Mouse (Mus musculus) forebrain, embryonic 10.5 days (tissue): ENCODE data around the gene 4930469K13Rik. TPM values are rescaled to one million over a fixed set of nuclear protein-coding genes. Genes with fewer than 3 reads are reported as not detected.

Experiments
- DNase-seq: peaks from one replicate; pipeline ENCODE4 v3.0.0-alpha.2; 2017; ENCODE audit warnings: low spot score; ENCODE audit errors: extremely low spot score
- H3K27ac ChIP-seq: fragments of 300-500 bp; sonication (generic); 2 replicates; pipeline ENCODE4 v1.5.1; 2016; ENCODE audit warnings: mild to moderate bottlenecking
- H3K27me3 ChIP-seq: fragments of 300-500 bp; sonication (generic); 2 replicates; pipeline ENCODE4 v1.6.1; 2016; ENCODE audit warnings: mild to moderate bottlenecking; ENCODE audit not compliant: poor library complexity, severe bottlenecking
- H3K36me3 ChIP-seq: fragments of 300-500 bp; sonication (generic); replicated peaks from 2 replicates; pipeline ENCODE4 v1.6.1; 2016; ENCODE audit warnings: mild to moderate bottlenecking, moderate library complexity
- H3K4me1 ChIP-seq: fragments of 300-500 bp; sonication (generic); 2 replicates; pipeline ENCODE4 v1.6.1; 2016
- H3K4me3 ChIP-seq: fragments of 300-500 bp; sonication (generic); 2 replicates; pipeline ENCODE4 v1.5.1; 2016; ENCODE audit warnings: mild to moderate bottlenecking, moderate library complexity
- H3K9me3 ChIP-seq: fragments of 300-500 bp; sonication (generic); 2 replicates; pipeline ENCODE4 v1.6.1; 2016; ENCODE audit warnings: mild to moderate bottlenecking, moderate library complexity
- WGBS: fragments of 180-500 bp; shearing (Covaris S2); methylation state at CpG from one replicate; pipeline ENCODE4 v1.1.7; 2016; 5-methylcytosine and 5-hydroxymethylcytosine counted together
- polyA plus RNA-seq: library from polyadenylated mRNA; unstranded; fragments of >200 nt; fragmentation: Nextera tagmentation; extraction: Ambion mirVana; gene quantifications from 2 replicates; pipeline ENCODE4 v1.2.1, GENCODE M21; 2016

4930469K13Rik gene
- polyA plus RNA-seq, 1 experiment from 2014 or later = not detected

GRCm38 (mm10) chr11:34112781-34113380 is 14.5 kb upstream of the 4930469K13Rik start:
- H3K9me3 ChIP-seq = no peaks in the 10 kb centered on the region
- H3K27me3 ChIP-seq = no peaks in the 10 kb centered on the region
- DNase-seq = no peak
- no peak overlapping the region for H3K4me3 ChIP-seq
- H3K36me3 ChIP-seq = no peaks in the 10 kb centered on the region
- H3K4me1 ChIP-seq = peaks cover 19% of the 10 kb centered on the region
- H3K27ac ChIP-seq = no peak overlapping the region
- 36% methylated on average over 4 of the region's 4 CpGs for WGBS

GRCm38 (mm10) chr11:34111940-34112339 is 13.6 kb upstream of the 4930469K13Rik start:
- WGBS = 78% methylated on average over 7 of the region's 7 CpGs
- DNase-seq = no peak
- H3K27ac ChIP-seq = no peak overlapping the region

GRCm38 (mm10) chr11:34109260-34109659 is 10.9 kb upstream of the 4930469K13Rik start:
- no peak overlapping the region for H3K27ac ChIP-seq
- H3K36me3 ChIP-seq = no peaks in the 10 kb centered on the region
- WGBS = 100% methylated on average over 1 of the region's 1 CpGs
- no peaks in the 10 kb centered on the region for H3K9me3 ChIP-seq
- peaks cover 19% of the 10 kb centered on the region for H3K4me1 ChIP-seq
- H3K27me3 ChIP-seq = no peaks in the 10 kb centered on the region
- no peak overlapping the region for H3K4me3 ChIP-seq
- no peak for DNase-seq

More at GRCm38 (mm10) chr11:34111940-34112339, 13.6 kb upstream of the 4930469K13Rik start:
- Histone ChIP-seq H3K27me3 (no peaks in the 10 kb centered on the region), H3K4me1 (peaks cover 19% of the 10 kb centered on the region), H3K4me3 (no peak overlapping the region), H3K36me3 (no peaks in the 10 kb centered on the region), H3K9me3 (no peaks in the 10 kb centered on the region)

- Histone ChIP-seq H3K36me3 (no peaks in the 10 kb centered on the region), H3K27me3 (no peaks in the 10 kb centered on the region), H3K27ac (no peak overlapping the region), H3K4me3 (no peak overlapping the region), H3K4me1 (no peaks in the 10 kb centered on the region), H3K9me3 (no peaks in the 10 kb centered on the region)
- no peak for DNase-seq
- 43% methylated on average over 1 of the region's 1 CpGs for WGBS
Measured at GRCm38 (mm10) chr11:34104919-34105318, 6.6 kb upstream of the 4930469K13Rik start.

GRCm38 (mm10) chr11:34101827-34102226 is 3.5 kb upstream of the 4930469K13Rik start:
- no peaks in the 10 kb centered on the region for H3K36me3 ChIP-seq
- WGBS = 89% methylated on average over 4 of the region's 4 CpGs
- DNase-seq = no peak

GRCm38 (mm10) chr11:34087064-34087463 is 11.3 kb downstream of the 4930469K13Rik start:
- H3K4me3 ChIP-seq = no peak overlapping the region
- no peaks in the 10 kb centered on the region for H3K9me3 ChIP-seq
- WGBS = 76% methylated on average over 3 of the region's 3 CpGs
- H3K27me3 ChIP-seq = no peaks in the 10 kb centered on the region
- no peak overlapping the region for H3K27ac ChIP-seq
- H3K36me3 ChIP-seq = no peaks in the 10 kb centered on the region
- H3K4me1 ChIP-seq = no peaks in the 10 kb centered on the region
- DNase-seq = no peak

More at GRCm38 (mm10) chr11:34101827-34102226, 3.5 kb upstream of the 4930469K13Rik start:
- no peak overlapping the region for H3K4me3 ChIP-seq
- no peaks in the 10 kb centered on the region for H3K27me3 ChIP-seq
- no peaks in the 10 kb centered on the region for H3K9me3 ChIP-seq
- H3K27ac ChIP-seq = no peak overlapping the region
- no peaks in the 10 kb centered on the region for H3K4me1 ChIP-seq

- H3K27ac ChIP-seq = no peak overlapping the region
- H3K4me1 ChIP-seq = peaks cover 1% of the 10 kb centered on the region; the same call in 1 of the 2 replicates
- DNase-seq = no peak
- no peaks in the 10 kb centered on the region for H3K9me3 ChIP-seq
- WGBS = 88% methylated on average over 8 of the region's 8 CpGs
- no peaks in the 10 kb centered on the region for H3K27me3 ChIP-seq
- no peak overlapping the region for H3K4me3 ChIP-seq
- no peaks in the 10 kb centered on the region for H3K36me3 ChIP-seq
Measured at GRCm38 (mm10) chr11:34086164-34086751, 12.1 kb downstream of the 4930469K13Rik start.

GRCm38 (mm10) chr11:34084639-34085038 is 13.7 kb downstream of the 4930469K13Rik start:
- Histone ChIP-seq H3K9me3 (no peaks in the 10 kb centered on the region), H3K4me1 (peaks cover 14% of the 10 kb centered on the region), H3K36me3 (no peaks in the 10 kb centered on the region), H3K4me3 (no peak overlapping the region), H3K27me3 (no peaks in the 10 kb centered on the region), H3K27ac (no peak overlapping the region)
- WGBS = 74% methylated on average over 2 of the region's 2 CpGs
- no peak for DNase-seq

GRCm38 (mm10) chr11:34083795-34084194 is 14.6 kb downstream of the 4930469K13Rik start:
- Histone ChIP-seq H3K27me3 (no peaks in the 10 kb centered on the region), H3K27ac (no peak overlapping the region), H3K4me3 (no peak overlapping the region), H3K9me3 (no peaks in the 10 kb centered on the region), H3K4me1 (peaks cover 14% of the 10 kb centered on the region), H3K36me3 (no peaks in the 10 kb centered on the region)
- DNase-seq = no peak
- WGBS = 83% methylated on average over 7 of the region's 7 CpGs

GRCm38 (mm10) chr11:34079542-34080464 is 18.6 kb downstream of the 4930469K13Rik start:
- no peaks in the 10 kb centered on the region for H3K36me3 ChIP-seq
- no peak overlapping the region for H3K27ac ChIP-seq
- H3K4me3 ChIP-seq = no peak overlapping the region
- no peaks in the 10 kb centered on the region for H3K9me3 ChIP-seq
- WGBS = 76% methylated on average over 6 of the region's 6 CpGs
- no peaks in the 10 kb centered on the region; the same call in 1 of the 2 replicates for H3K27me3 ChIP-seq
- peaks cover 14% of the 10 kb centered on the region for H3K4me1 ChIP-seq
- DNase-seq = no peak

GRCm38 (mm10) chr11:34078581-34078980 is 19.8 kb downstream of the 4930469K13Rik start:
- H3K4me1 ChIP-seq = peaks cover 14% of the 10 kb centered on the region
- no peaks in the 10 kb centered on the region for H3K9me3 ChIP-seq
- H3K4me3 ChIP-seq = no peak overlapping the region
- DNase-seq = no peak
- no peak overlapping the region for H3K27ac ChIP-seq
- H3K36me3 ChIP-seq = no peaks in the 10 kb centered on the region
- 93% methylated on average over 7 of the region's 7 CpGs for WGBS
- peaks cover 8% of the 10 kb centered on the region for H3K27me3 ChIP-seq

GRCm38 (mm10) chr11:34077870-34078269 is 20.5 kb downstream of the 4930469K13Rik start:
- WGBS = 89% methylated on average over 2 of the region's 2 CpGs
- peaks cover 14% of the 10 kb centered on the region for H3K4me1 ChIP-seq
- peaks cover 8% of the 10 kb centered on the region for H3K27me3 ChIP-seq
- no peaks in the 10 kb centered on the region for H3K36me3 ChIP-seq
- no peak overlapping the region for H3K4me3 ChIP-seq
- DNase-seq = no peak
- H3K9me3 ChIP-seq = no peaks in the 10 kb centered on the region
- no peak overlapping the region for H3K27ac ChIP-seq
